Mouse (Mus musculus) hindbrain, embryonic 11.5 days (tissue): ENCODE data around the gene Cyfip2. TPM values are rescaled to one million over a fixed set of nuclear protein-coding genes. Genes with fewer than 3 reads are reported as not detected.

Experiments used
- ATAC-seq: fragments of 200-750 bp; cut with Nextera tagmentation; 2 replicates; pipeline ENCODE4 v1.8.0; 2017; ENCODE audit warnings: mild to moderate bottlenecking, moderate TSS enrichment, moderate library complexity; ENCODE audit not compliant: low FRiP score
- DNase-seq: peaks from one replicate; pipeline ENCODE4 v3.0.0-alpha.2; 2015; ENCODE audit warnings: low spot score
- H3K27ac ChIP-seq: fragments of 300-500 bp; sonication (generic); 2 replicates; pipeline ENCODE4 v1.5.1; 2014; ENCODE audit warnings: mild to moderate bottlenecking, low read depth, low read length
- H3K27me3 ChIP-seq: fragments of 300-500 bp; sonication (generic); 2 replicates; pipeline ENCODE4 v1.6.1; 2014; ENCODE audit warnings: mild to moderate bottlenecking, low read length, moderate library complexity, mixed read lengths; ENCODE audit not compliant: control insufficient read depth, insufficient read depth
- H3K36me3 ChIP-seq: fragments of 300-500 bp; sonication (generic); 2 replicates; pipeline ENCODE4 v1.6.1; 2014; ENCODE audit warnings: mild to moderate bottlenecking, low read length, moderate library complexity, mixed read lengths; ENCODE audit not compliant: control insufficient read depth, insufficient read depth
- H3K4me1 ChIP-seq: fragments of 300-500 bp; sonication (generic); replicated peaks from 2 replicates; pipeline ENCODE4 v1.6.1; 2014; ENCODE audit warnings: low read length, mixed read lengths; ENCODE audit not compliant: control insufficient read depth, insufficient read depth
- H3K4me2 ChIP-seq: fragments of 300-500 bp; sonication (generic); replicated peaks from 2 replicates; pipeline ENCODE4 v1.6.1; 2014; ENCODE audit warnings: mild to moderate bottlenecking, low read depth, low read length
- H3K4me3 ChIP-seq: fragments of 300-500 bp; sonication (generic); 2 replicates; pipeline ENCODE4 v1.5.1; 2014; ENCODE audit warnings: low read depth, low read length
- H3K9ac ChIP-seq: fragments of 300-500 bp; sonication (generic); 2 replicates; pipeline ENCODE4 v1.6.1; 2014; ENCODE audit warnings: low read depth, low read length
- H3K9me3 ChIP-seq: fragments of 300-500 bp; sonication (generic); 2 replicates; pipeline ENCODE4 v1.6.1; 2016; ENCODE audit warnings: low read length; ENCODE audit not compliant: control insufficient read depth
- WGBS: fragments of 180-500 bp; shearing (Covaris S2); extraction: QIAGEN DNeasy Blood & Tissue Kit; methylation state at CpG from one replicate; pipeline ENCODE4 v1.1.7; 2014; 5-methylcytosine and 5-hydroxymethylcytosine counted together
- polyA plus RNA-seq: library from polyadenylated mRNA; unstranded; fragments of >200 nt; fragmentation: Nextera tagmentation; extraction: Ambion mirVana; gene quantifications from 2 replicates; pipeline ENCODE4 v1.2.1, GENCODE M21; 2014

Gene Cyfip2
- polyA plus RNA-seq, 1 experiment from 2014 or later: 60.0 TPM

DNA sequence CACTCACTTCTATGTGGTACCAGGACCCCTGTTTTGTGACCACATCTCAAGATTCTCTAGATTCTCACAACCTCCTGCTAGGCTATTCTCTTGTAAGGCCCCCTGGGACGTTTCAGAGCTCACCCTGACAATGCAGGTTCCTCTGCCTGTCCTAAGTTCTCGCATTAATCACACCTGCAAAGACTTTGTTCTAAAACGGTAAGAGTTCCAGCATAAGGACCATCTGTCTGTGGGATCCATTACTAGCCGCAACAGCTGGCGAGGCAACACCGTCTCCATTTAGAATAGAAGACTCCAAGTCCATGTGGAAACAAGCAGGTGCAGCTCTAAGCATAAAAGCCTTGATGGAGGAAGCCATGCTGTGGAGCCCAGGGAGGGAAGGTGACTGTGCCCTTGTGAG, 82.5 kb downstream of the Cyfip2 start:
- 64% methylated on average over 6 of the region's 6 CpGs for WGBS
- no peaks in the 10 kb centered on the region for H3K36me3 ChIP-seq
- no peak for ATAC-seq
- H3K4me1 ChIP-seq: peaks cover under 1% of the 10 kb centered on the region; the same call in 1 of the 2 replicates
- no peaks in the 10 kb centered on the region for H3K27me3 ChIP-seq
- no peak for DNase-seq
- H3K9me3 ChIP-seq: no peaks in the 10 kb centered on the region
- H3K27ac ChIP-seq: no peak overlapping the region
- H3K4me2 ChIP-seq: no peak overlapping the region
- no peak overlapping the region for H3K9ac ChIP-seq
- H3K4me3 ChIP-seq: no peak overlapping the region

DNA sequence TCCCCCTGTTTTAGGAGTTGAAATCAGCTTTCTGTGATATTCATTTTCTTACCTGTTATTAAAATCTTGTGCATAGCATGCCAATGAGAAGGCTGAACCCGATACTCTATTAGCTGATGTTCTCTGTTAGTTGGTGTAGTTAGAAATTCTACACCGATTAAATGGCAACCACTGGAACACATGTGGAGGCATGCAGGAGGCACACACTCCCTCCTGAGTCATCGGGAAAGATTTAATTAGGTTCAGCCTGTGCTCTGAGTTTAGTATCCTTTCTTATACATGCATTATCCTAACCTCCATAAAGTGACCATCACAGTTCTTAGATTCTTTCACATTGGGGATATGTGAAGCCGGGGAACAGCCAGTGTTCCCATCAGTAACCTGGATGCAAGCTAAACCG, 87.3 kb downstream of the Cyfip2 start:
- Histone ChIP-seq H3K9me3 (no peaks in the 10 kb centered on the region), H3K27me3 (no peaks in the 10 kb centered on the region), H3K4me1 (no peaks in the 10 kb centered on the region), H3K36me3 (no peaks in the 10 kb centered on the region), H3K9ac (no peak overlapping the region), H3K27ac (no peak overlapping the region), H3K4me3 (no peak overlapping the region), H3K4me2 (no peak overlapping the region)
- 86% methylated on average over 5 of the region's 5 CpGs for WGBS
- ATAC-seq (no peak), DNase-seq (no peak)

DNA sequence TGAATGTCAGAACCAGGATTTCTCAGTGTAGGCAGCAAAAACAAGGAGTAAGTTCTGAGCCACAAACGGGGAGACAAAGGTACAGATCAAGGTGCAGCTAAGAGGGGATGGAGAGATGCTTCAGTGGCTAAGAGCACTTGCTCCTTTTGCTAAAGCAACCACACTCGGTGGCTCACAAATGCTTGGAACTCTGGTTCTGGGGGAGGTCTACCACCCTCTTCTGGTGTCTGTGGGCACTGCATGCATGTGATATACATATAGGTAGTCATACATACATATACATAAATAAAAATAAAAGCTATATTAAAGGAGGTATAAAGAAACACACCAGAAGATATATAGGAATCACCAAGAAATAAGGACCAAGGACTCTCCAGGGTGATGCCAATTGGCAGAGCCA, 89.1 kb downstream of the Cyfip2 start:
- no peaks in the 10 kb centered on the region for H3K36me3 ChIP-seq
- no peak overlapping the region for H3K4me3 ChIP-seq
- no peaks in the 10 kb centered on the region for H3K9me3 ChIP-seq
- WGBS: 84% methylated on average over 2 of the region's 2 CpGs
- DNase-seq (no peak), ATAC-seq (no peak)
- no peak overlapping the region for H3K27ac ChIP-seq
- H3K9ac ChIP-seq: no peak overlapping the region
- H3K27me3 ChIP-seq: no peaks in the 10 kb centered on the region
- peaks cover under 1% of the 10 kb centered on the region; the same call in 1 of the 2 replicates for H3K4me1 ChIP-seq
- no peak overlapping the region for H3K4me2 ChIP-seq

DNA sequence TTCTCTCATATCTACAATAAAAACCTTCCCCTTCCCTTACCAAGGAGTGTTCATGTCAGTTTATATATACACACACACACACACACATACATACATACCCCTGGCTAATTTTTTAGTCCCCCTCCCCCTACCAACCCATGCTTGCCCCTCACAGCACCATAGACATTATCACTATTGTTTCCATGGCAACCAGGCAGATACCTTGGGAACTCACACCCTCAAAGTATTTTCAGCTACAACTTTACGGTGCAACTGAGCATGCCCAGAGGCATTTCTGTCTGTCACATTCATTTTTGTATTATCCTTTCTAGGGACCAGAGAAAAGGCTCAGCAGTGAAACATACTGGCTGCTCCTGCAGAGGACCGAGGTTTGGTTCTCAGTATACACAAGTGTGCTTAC, 92.4 kb downstream of the Cyfip2 start:
- H3K9ac ChIP-seq: no peak overlapping the region
- no peak for DNase-seq
- no peaks in the 10 kb centered on the region for H3K27me3 ChIP-seq
- no peak overlapping the region for H3K4me3 ChIP-seq
- peaks cover 2% of the 10 kb centered on the region for H3K4me1 ChIP-seq
- no peak overlapping the region for H3K4me2 ChIP-seq
- 81% methylated on average over 2 of the region's 2 CpGs for WGBS
- no peak overlapping the region for H3K27ac ChIP-seq
- no peaks in the 10 kb centered on the region for H3K36me3 ChIP-seq
- no peaks in the 10 kb centered on the region for H3K9me3 ChIP-seq
- ATAC-seq: no peak

DNA sequence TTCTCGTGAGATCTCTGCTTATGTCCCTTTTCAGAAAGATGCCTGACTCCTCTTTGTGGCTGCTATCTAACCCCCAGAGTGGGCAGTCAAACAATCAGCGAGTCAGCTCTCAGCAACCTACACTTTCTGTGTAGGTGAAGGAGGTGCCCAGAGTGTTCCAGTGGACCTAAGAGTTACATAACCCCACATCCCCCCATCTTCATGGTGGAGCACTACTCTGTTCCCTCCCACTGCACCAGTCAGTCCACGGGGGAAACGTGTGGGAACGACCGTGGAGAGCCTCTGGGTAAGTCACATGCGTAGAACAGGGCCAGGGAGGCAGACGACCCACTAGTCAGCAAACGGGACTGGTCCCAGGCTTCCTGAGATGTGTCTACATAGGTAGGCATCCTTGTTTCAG, 93.3 kb downstream of the Cyfip2 start:
- H3K4me1 ChIP-seq: peaks cover 2% of the 10 kb centered on the region
- no peak overlapping the region for H3K4me2 ChIP-seq
- H3K27me3 ChIP-seq: no peaks in the 10 kb centered on the region
- no peaks in the 10 kb centered on the region for H3K36me3 ChIP-seq
- ATAC-seq: no peak
- H3K4me3 ChIP-seq: no peak overlapping the region
- H3K9ac ChIP-seq: no peak overlapping the region
- no peak for DNase-seq
- H3K9me3 ChIP-seq: no peaks in the 10 kb centered on the region
- peak overlapping the region; percentile 53 for H3K27ac ChIP-seq
- 73% methylated on average over 9 of the region's 9 CpGs for WGBS

DNA sequence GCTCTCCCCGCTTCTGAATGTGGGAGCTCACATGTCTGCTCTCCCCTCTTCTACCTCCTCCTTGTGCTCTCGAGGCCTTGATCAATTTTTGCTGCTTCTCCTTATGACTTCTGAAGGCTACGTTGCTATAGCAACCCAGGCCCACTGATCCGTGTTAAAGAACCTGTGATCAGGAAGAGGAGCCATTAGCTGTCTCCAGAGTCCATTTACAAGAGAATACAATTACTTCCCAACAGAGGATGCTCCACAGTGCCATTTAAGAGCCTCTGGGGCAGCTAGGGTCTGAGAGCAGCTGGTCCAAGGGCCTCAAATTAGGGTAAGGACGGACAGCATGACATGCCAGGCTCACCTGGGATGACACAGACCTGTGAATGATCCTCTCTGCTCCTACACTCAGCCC, 94.1 kb downstream of the Cyfip2 start:
- peak overlapping the region; percentile 53 for H3K27ac ChIP-seq
- no peaks in the 10 kb centered on the region for H3K36me3 ChIP-seq
- peaks cover 2% of the 10 kb centered on the region for H3K4me1 ChIP-seq
- 23% methylated on average over 5 of the region's 5 CpGs for WGBS
- H3K9me3 ChIP-seq: no peaks in the 10 kb centered on the region
- no peak overlapping the region for H3K4me2 ChIP-seq
- H3K27me3 ChIP-seq: no peaks in the 10 kb centered on the region
- no peak overlapping the region for H3K9ac ChIP-seq
- DNase-seq (peak; percentile 48), ATAC-seq (peak; percentile 77)
- no peak overlapping the region for H3K4me3 ChIP-seq

DNA sequence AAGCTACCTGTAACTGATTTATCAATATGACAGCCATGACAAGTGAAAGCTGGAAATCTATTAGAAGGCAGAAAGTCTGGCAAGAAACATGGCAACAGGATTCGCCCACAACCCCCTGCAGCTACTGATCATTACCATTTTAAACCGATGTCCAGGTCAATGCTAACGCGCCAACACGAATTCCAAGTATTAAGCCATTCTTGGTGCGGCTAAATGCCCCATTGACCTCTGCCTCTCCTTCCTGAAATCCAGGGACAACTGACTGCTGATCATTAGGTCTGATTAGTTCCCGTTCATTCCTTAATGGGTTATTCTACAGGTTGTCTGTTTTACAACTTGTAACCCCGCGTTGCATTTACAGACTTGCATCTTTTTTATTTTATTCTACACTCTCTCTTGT, 95.0 kb downstream of the Cyfip2 start:
- Histone ChIP-seq H3K4me1 (peaks cover 2% of the 10 kb centered on the region), H3K9me3 (no peaks in the 10 kb centered on the region), H3K27ac (peak overlapping the region; percentile 53; the same call in 1 of the 2 replicates), H3K4me3 (no peak overlapping the region), H3K9ac (no peak overlapping the region), H3K36me3 (no peaks in the 10 kb centered on the region), H3K27me3 (no peaks in the 10 kb centered on the region), H3K4me2 (no peak overlapping the region)
- ATAC-seq (no peak), DNase-seq (no peak)
- WGBS: 81% methylated on average over 9 of the region's 9 CpGs

DNA sequence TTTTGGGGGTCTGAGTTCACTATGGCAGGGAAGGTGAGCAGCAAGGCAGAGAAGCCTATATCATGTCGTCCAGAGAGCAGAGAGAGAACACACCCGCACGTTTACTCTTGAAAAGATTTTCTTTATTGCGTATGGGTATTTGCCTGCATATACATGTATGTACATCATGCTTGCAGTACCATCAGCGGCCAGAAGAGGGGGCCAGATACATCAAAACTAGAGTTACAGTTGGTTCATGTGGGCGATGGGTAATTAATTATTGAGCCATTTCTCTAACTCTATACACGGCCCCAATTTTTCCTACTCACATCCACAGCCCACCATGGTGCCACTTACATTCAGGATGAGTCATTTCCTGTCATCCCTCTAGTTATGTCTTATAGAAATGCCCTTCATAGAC, 96.0 kb downstream of the Cyfip2 start:
- Histone ChIP-seq H3K27me3 (no peaks in the 10 kb centered on the region), H3K4me1 (peaks cover 2% of the 10 kb centered on the region), H3K9ac (no peak overlapping the region), H3K36me3 (no peaks in the 10 kb centered on the region), H3K27ac (no peak overlapping the region), H3K9me3 (no peaks in the 10 kb centered on the region), H3K4me3 (no peak overlapping the region), H3K4me2 (no peak overlapping the region)
- ATAC-seq: no peak
- DNase-seq: peak; percentile 47
- 74% methylated on average over 7 of the region's 7 CpGs for WGBS

DNA sequence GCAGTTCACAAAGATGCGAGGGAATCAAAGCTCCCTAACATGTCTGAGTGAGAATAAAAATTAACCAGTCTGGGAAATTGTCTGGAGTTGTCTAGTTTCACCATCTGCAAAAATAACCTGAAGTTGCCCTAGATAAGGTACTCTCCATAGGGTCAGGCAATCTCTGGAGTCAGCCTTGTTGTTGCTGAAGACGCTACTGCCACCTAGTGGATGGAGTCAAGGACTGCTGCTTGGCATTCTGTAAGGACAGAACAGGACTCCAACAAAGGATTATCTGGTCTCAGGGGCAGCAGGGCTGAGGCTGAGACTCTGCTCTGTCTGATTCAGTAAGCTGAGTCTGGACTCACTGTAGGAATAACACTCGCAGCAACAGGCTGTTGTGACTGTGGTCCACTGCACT, 97.3 kb downstream of the Cyfip2 start:
- Histone ChIP-seq H3K4me1 (peaks cover 2% of the 10 kb centered on the region), H3K36me3 (no peaks in the 10 kb centered on the region), H3K9me3 (no peaks in the 10 kb centered on the region), H3K27me3 (no peaks in the 10 kb centered on the region), H3K9ac (no peak overlapping the region), H3K4me2 (no peak overlapping the region), H3K4me3 (no peak overlapping the region), H3K27ac (no peak overlapping the region)
- ATAC-seq (peak; percentile 56), DNase-seq (peak; percentile 90)
- 25% methylated on average over 3 of the region's 3 CpGs for WGBS
